Mouse (Mus musculus) heart, adult 2 months (tissue): ENCODE results near the gene Cp.
"Not testable (repeated sequence)": the region's sequence is repeated elsewhere in the genome, so short reads cannot be mapped to it uniquely, and the experiment has no call there.

Experiments used
- CTCF ChIP-seq: fragments of 200-600 bp; IDR thresholded peaks from 2 replicates; pipeline ENCODE4 v1.8.1; 2022; ENCODE audit warnings: antibody characterized with exemption, mild to moderate bottlenecking, moderate library complexity
- POLR2A ChIP-seq: fragments of 200-500 bp; IDR thresholded peaks from 2 replicates; pipeline ENCODE4 v1.6.1; 2011; ENCODE audit warnings: mild to moderate bottlenecking, low read depth, low read length, control low read depth; ENCODE audit not compliant: insufficient read depth

DNA sequence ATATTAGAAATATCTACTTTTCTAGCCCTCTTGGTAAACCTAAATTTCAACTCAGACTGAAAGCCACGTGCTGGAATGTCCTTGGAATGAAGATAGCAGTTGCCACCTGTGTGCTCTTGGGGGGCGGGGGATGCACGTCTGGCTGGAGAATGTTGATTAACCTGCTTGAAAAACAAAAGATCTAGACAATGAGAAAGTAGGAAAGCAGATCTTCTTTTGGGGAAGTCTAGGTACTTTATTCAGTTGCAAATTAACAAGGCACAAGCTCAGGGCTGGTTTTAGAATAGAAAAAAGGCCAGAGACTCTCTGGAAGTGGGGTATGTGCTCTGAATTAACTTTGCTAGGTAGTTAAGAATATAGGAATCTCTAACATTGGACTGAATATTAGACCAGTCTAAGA, 87.9 kb downstream of the Cp start:
- not testable (repeated sequence) for TF ChIP-seq CTCF, POLR2A
